Mouse (Mus musculus): ENCODE measurements at regions not wholly inside any gene's neighbourhood (a gene's known extent, or its start where the extent isn't known, plus 50 kb on each side); places are given as distances from the start of the nearest gene placed in this dataset.

- TF ChIP-seq CTCF (IDR thresholded peaks at IDR 0.05; ENCODE audit: borderline replicate concordance, insufficient read depth, low read length) (no peak), POLR2A (IDR thresholded peaks at IDR 0.05; ENCODE audit: low read depth, low read length) (no peak)
These were observed 248.3 kb downstream of the Nr2f2 start for GRCm38 (mm10) chr7:70117930-70118922.

All from embryonic fibroblast, embryonic 13.5 days (primary cell).